Mouse (Mus musculus) embryo, embryonic 10 days (tissue): Measurements from ENCODE around the gene Ogg1.

ENCODE experiments used
- DNase-seq: peaks from one replicate; pipeline ENCODE4 v3.0.0-alpha.2; 2015; ENCODE audit warnings: low spot score

The Ogg1 gene

DNA sequence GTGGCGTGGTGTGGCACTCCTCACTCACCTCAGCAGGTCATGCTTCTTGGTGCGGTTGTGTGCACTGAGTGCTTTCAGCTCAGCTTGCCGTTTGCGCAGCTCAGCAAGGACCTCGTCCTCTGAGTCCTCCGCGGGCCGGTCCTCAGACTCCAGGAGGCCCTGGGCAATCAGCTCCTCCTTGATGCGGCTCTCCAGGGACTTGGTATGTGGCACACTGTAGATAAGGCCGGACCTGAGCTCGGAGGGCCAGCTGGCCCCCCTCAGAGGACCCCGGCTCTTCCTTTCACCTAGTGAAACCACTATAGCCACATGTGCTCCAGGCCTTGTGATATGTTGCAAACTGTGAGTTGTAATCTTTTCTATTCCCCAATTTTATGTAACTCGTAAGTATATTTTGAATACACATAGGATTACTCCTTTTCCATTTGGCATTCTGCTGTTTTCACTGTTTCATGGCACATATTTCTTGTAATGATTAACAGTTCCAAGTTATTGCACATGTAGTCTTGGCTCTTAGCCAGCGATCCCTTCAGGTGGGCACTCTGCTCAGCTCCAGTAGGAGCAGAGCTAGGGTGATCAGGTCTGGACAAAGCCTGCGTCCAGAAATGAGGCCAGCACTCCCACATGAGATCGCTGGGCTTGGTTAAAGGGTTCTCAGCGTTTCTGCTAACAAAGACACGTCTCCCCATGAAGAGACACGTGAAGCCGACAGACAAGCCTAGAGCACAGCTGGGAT lies 43.6 kb downstream of the Ogg1 start:
- DNase-seq = no peak

GRCm38 (mm10) chr6:113373491-113373890 lies 46.7 kb downstream of the Ogg1 start:
- DNase-seq = no peak

DNA sequence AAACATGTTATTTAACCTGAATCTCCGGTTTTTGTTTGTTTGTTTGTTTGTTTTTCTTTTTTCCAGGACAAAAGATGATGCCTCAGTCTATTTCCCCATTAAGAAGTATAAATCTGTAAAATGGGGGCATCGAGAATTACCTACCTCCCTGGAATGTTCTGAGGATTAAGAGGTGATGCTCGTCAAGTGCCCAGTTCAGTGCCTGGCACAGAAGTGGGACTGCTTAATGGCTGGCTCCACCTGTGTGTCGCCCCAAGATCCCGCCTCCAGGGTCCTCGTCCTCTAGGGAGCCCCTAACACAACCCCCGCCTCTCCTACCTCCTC lies 50.4 kb downstream of the Ogg1 start:
- DNase-seq = no peak

GRCm38 (mm10) chr6:113377496-113378385 lies 51.0 kb downstream of the Ogg1 start, which contains the start of the genes Tada3 and Arpc4:
Gene Tada3 (minus strand): TSS chr6:113377883.
Gene Arpc4 (plus strand): TSS chr6:113378115.
- peak; percentile 94 for DNase-seq

DNA sequence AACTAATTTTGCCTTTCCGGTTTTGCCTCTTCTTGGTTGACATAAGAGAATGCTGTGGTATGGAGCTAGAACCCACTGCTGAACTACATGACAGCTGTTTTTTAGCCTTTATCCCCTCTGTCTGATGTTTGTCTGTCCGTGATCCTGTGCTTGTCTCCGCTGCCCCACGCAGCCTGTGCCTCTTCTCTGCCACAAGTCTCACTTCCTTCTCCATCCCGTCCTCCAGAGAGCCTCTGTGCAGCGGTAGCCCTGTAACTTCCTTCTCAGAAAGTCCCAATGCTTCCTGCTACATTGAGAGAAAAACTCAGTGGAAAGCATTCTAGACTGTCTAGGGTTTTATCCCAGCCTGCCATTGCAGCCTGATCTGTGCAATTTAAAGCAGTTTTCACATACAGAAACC lies 52.5 kb downstream of the Ogg1 start:
- DNase-seq = no peak

- DNase-seq = no peak
Measured at GRCm38 (mm10) chr6:113380480-113380879, 53.7 kb downstream of the Ogg1 start.

DNA sequence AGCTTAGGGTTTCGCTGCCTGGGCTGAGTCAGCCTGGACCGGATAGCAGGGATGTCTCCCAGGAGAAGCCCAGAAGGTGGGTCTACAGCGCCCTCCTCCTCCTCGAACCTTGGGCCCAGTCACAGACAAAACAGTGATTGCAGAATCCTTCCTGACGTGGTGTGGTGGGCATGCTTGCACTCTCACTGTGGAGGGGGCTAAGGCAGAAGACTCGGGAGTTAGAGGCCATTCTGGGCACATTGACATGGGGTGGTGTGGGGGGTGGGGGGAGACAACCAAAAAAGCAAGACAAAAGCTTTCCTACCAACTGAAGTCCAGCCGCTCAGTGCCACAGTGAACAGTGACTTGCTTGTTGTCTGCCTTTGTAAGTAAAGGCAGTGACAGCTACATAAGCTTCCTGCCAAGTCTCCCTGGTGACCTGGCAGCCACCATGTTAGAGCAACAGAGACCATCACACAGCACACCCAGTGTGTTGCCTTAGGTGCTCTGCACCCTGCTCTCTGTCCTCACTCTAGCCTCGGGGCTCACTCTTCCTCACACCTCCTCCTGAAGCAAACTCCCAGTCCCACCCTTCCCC lies 57.7 kb downstream of the Ogg1 start:
- no peak for DNase-seq
